Mouse (Mus musculus) kidney, postnatal 10 days (tissue): Measurements from ENCODE around the gene Spag6.
A peak's percentile ranks its signal among the peaks of the same experiment; 100 is the strongest.

Experiments used
- DNase-seq: peaks from one replicate; pipeline ENCODE4 v3.0.0; 2021; ENCODE audit warnings: mixed read lengths

Gene Spag6

GRCm38 (mm10) chr2:18734394-18735127, 40.7 kb downstream of the Spag6 start:
- DNase-seq, result no peak

- no peak for DNase-seq
Observed at GRCm38 (mm10) chr2:18737040-18737439, 43.2 kb downstream of the Spag6 start.

- DNase-seq, result no peak
Observed at GRCm38 (mm10) chr2:18739216-18739615, 45.4 kb downstream of the Spag6 start.

- no peak for DNase-seq
Observed at GRCm38 (mm10) chr2:18756144-18756543, 62.3 kb downstream of the Spag6 start.

- no peak for DNase-seq
Observed at GRCm38 (mm10) chr2:18764846-18765245, 71.0 kb downstream of the Spag6 start.

- DNase-seq, result peak; percentile 24
Observed at GRCm38 (mm10) chr2:18765481-18766249, 71.8 kb downstream of the Spag6 start.

GRCm38 (mm10) chr2:18766441-18766820, 72.6 kb downstream of the Spag6 start:
- no peak for DNase-seq

- peak; percentile 95 for DNase-seq
Observed at GRCm38 (mm10) chr2:18766821-18767541, 73.1 kb downstream of the Spag6 start.

GRCm38 (mm10) chr2:18768414-18768813, 74.6 kb downstream of the Spag6 start:
- DNase-seq, result no peak

- no peak for DNase-seq
Observed at GRCm38 (mm10) chr2:18772413-18772812, 78.6 kb downstream of the Spag6 start.

- no peak for DNase-seq
Observed at GRCm38 (mm10) chr2:18774326-18774725, 80.5 kb downstream of the Spag6 start.

- peak; percentile 38 for DNase-seq
Observed at GRCm38 (mm10) chr2:18778220-18778619, 84.4 kb downstream of the Spag6 start.

- DNase-seq, result no peak
Observed at GRCm38 (mm10) chr2:18779830-18780229, 86.0 kb downstream of the Spag6 start.

- DNase-seq, result no peak
Observed at GRCm38 (mm10) chr2:18781296-18781695, 87.5 kb downstream of the Spag6 start.

- DNase-seq, result no peak
Observed at GRCm38 (mm10) chr2:18794261-18794660, 100.4 kb downstream of the Spag6 start.

GRCm38 (mm10) chr2:18797776-18798175, 103.9 kb downstream of the Spag6 start:
- DNase-seq, result no peak

GRCm38 (mm10) chr2:18799265-18799965, 105.6 kb downstream of the Spag6 start:
- DNase-seq, result no peak
